Mouse (Mus musculus) neural tube, embryonic 13.5 days (tissue): Measurements from ENCODE around the gene Tent5a. TPM values are rescaled to one million over a fixed set of nuclear protein-coding genes. Genes with fewer than 3 reads are reported as not detected.
A peak's percentile ranks its signal among the peaks of the same experiment; 100 is the strongest.

Experiments
- ATAC-seq: fragments of 200-750 bp; cut with Nextera tagmentation; 2 replicates; pipeline ENCODE4 v1.8.0; 2017; ENCODE audit warnings: low read depth, mild to moderate bottlenecking, moderate TSS enrichment, moderate library complexity
- H3K27ac ChIP-seq: fragments of 300-500 bp; sonication (generic); replicated peaks from 2 replicates; pipeline ENCODE4 v1.5.1; 2015; ENCODE audit warnings: moderate library complexity, mild to moderate bottlenecking, inconsistent platforms
- H3K27me3 ChIP-seq: fragments of 300-500 bp; sonication (generic); 2 replicates; pipeline ENCODE4 v1.6.1; 2015; ENCODE audit warnings: mild to moderate bottlenecking, inconsistent platforms
- H3K36me3 ChIP-seq: fragments of 300-500 bp; sonication (generic); 2 replicates; pipeline ENCODE4 v1.6.1; 2015; ENCODE audit warnings: mild to moderate bottlenecking, inconsistent platforms
- H3K4me1 ChIP-seq: fragments of 300-500 bp; sonication (generic); replicated peaks from 2 replicates; pipeline ENCODE4 v1.6.1; 2015; ENCODE audit warnings: inconsistent platforms
- H3K4me2 ChIP-seq: fragments of 300-500 bp; sonication (generic); 2 replicates; pipeline ENCODE4 v1.6.1; 2015; ENCODE audit warnings: inconsistent platforms, mild to moderate bottlenecking, moderate library complexity
- H3K4me3 ChIP-seq: fragments of 300-500 bp; sonication (generic); 2 replicates; pipeline ENCODE4 v1.5.1; 2015; ENCODE audit warnings: mild to moderate bottlenecking, inconsistent platforms
- H3K9ac ChIP-seq: fragments of 300-500 bp; sonication (generic); 2 replicates; pipeline ENCODE4 v1.6.1; 2015; ENCODE audit warnings: moderate library complexity, mild to moderate bottlenecking, inconsistent platforms
- H3K9me3 ChIP-seq: fragments of 300-500 bp; sonication (generic); 2 replicates; pipeline ENCODE4 v1.6.1; 2016; ENCODE audit warnings: inconsistent platforms
- WGBS: fragments of 180-500 bp; shearing (Covaris S2); methylation state at CpG from one replicate; pipeline ENCODE4 v1.1.7; 2015; 5-methylcytosine and 5-hydroxymethylcytosine counted together
- polyA plus RNA-seq: library from polyadenylated mRNA; unstranded; fragments of >200 nt; fragmentation: Nextera tagmentation; extraction: Ambion mirVana; gene quantifications from 2 replicates; pipeline ENCODE4 v1.2.1, GENCODE M21; 2015

Gene Tent5a
- 9.5 and 10.6 TPM in 2 replicates for polyA plus RNA-seq

DNA sequence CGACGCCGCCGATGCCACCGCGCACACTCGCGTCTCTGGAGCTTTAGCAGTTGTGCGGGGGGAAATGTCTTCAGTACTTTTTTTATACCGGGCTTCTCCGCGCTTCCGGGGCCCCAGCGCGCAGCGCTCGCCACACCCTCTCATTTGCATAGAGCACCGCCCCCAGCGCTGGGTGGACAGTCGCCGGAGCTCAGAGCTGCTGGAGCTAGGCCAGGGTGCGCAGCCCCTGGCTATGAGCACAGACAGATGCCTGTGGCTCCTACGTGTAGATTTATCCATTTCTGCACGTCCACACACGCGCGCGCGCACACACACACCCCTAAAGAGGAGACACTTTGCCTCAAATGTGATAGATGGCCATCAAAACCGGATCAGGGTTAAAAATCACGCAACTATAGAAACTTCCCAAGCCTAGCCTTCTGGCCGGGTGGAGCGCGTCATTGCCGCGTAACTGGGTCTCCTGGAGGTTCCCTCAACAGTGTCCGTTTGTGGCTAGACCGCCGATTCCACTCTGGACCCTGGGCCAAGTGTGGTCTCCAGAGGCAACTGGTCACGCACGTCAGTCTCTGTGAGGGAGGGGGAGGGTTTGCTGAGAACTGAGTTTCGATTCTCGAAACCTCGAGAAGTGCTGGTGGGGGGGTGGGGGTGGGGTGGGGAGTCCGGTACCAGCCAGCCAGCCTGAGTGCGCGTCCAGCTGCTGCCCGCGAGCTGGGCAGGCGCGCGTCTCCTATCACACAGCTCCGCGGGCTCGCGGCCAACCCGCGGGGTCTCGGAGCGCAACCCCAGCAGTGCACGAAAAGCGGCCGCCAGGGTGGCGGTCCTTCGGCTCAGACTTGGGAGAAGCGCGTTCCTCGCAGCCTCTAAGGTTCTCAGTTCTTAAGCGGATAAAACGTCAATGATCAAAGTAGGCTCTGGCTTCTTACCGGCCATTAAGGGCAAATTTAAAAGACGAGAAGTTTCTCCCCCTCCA lies at the start of gene Tent5a:
TSS of gene Tent5a (minus strand) at position 107 of the 970 bp plus-strand sequence.
- H3K9me3 ChIP-seq: no peaks in the 10 kb centered on the region
- no peaks in the 10 kb centered on the region for H3K36me3 ChIP-seq
- peaks cover 13% of the 10 kb centered on the region for H3K4me1 ChIP-seq
- peak within 1 kb of the TSS; percentile 84 for H3K4me2 ChIP-seq
- WGBS: under 1% methylated on average over 72 of the region's 72 CpGs
- peak within 1 kb of the TSS; percentile 72 for H3K27ac ChIP-seq
- peak within 1 kb of the TSS; percentile 69 for H3K9ac ChIP-seq
- peaks cover 14% of the 10 kb centered on the region for H3K27me3 ChIP-seq
- H3K4me3 ChIP-seq: peak within 1 kb of the TSS; percentile 59
- peak; percentile 94 for ATAC-seq

GRCm38 (mm10) chr9:85376643-85377307 lies 49.6 kb upstream of the Tent5a start:
- H3K4me1 ChIP-seq: no peaks in the 10 kb centered on the region
- no peaks in the 10 kb centered on the region for H3K9me3 ChIP-seq
- no peak overlapping the region for H3K4me3 ChIP-seq
- H3K9ac ChIP-seq: no peak overlapping the region
- H3K36me3 ChIP-seq: no peaks in the 10 kb centered on the region
- WGBS: 88% methylated on average over 3 of the region's 3 CpGs
- ATAC-seq: no peak
- H3K4me2 ChIP-seq: no peak overlapping the region
- H3K27ac ChIP-seq: no peak overlapping the region
- no peaks in the 10 kb centered on the region for H3K27me3 ChIP-seq

GRCm38 (mm10) chr9:85375152-85375551 lies 48.0 kb upstream of the Tent5a start:
- 84% methylated on average over 4 of the region's 4 CpGs for WGBS
- no peak for ATAC-seq
- no peak overlapping the region for H3K27ac ChIP-seq

GRCm38 (mm10) chr9:85372034-85372433 lies 44.9 kb upstream of the Tent5a start:
- H3K4me3 ChIP-seq: no peak overlapping the region
- H3K27me3 ChIP-seq: no peaks in the 10 kb centered on the region
- no peak overlapping the region for H3K9ac ChIP-seq
- WGBS: 82% methylated on average over 1 of the region's 1 CpGs
- H3K36me3 ChIP-seq: no peaks in the 10 kb centered on the region
- H3K4me1 ChIP-seq: no peaks in the 10 kb centered on the region
- no peaks in the 10 kb centered on the region for H3K9me3 ChIP-seq
- H3K27ac ChIP-seq: no peak overlapping the region
- no peak for ATAC-seq
- H3K4me2 ChIP-seq: no peak overlapping the region

More at GRCm38 (mm10) chr9:85375152-85375551, 48.0 kb upstream of the Tent5a start:
- Histone ChIP-seq H3K9me3 (no peaks in the 10 kb centered on the region), H3K4me2 (no peak overlapping the region), H3K27me3 (no peaks in the 10 kb centered on the region), H3K9ac (no peak overlapping the region), H3K4me1 (no peaks in the 10 kb centered on the region), H3K4me3 (no peak overlapping the region), H3K36me3 (no peaks in the 10 kb centered on the region)

- Histone ChIP-seq H3K27ac (no peak overlapping the region), H3K4me2 (no peak overlapping the region), H3K36me3 (no peaks in the 10 kb centered on the region), H3K4me3 (no peak overlapping the region), H3K9me3 (no peaks in the 10 kb centered on the region), H3K27me3 (no peaks in the 10 kb centered on the region), H3K4me1 (no peaks in the 10 kb centered on the region), H3K9ac (no peak overlapping the region)
- 91% methylated on average over 5 of the region's 5 CpGs for WGBS
- no peak for ATAC-seq
Observed at GRCm38 (mm10) chr9:85369512-85369911, 42.4 kb upstream of the Tent5a start.

- 0 out of 2 replicates have a peak, but pooled peaks cover 3% of the 10 kb centered on the region for H3K9me3 ChIP-seq
- no peaks in the 10 kb centered on the region for H3K4me1 ChIP-seq
- no peak overlapping the region for H3K4me2 ChIP-seq
- no peak overlapping the region for H3K9ac ChIP-seq
- no peaks in the 10 kb centered on the region for H3K27me3 ChIP-seq
- H3K4me3 ChIP-seq: no peak overlapping the region
- ATAC-seq: no peak
- no peaks in the 10 kb centered on the region for H3K36me3 ChIP-seq
- WGBS: 81% methylated on average over 7 of the region's 7 CpGs
- no peak overlapping the region for H3K27ac ChIP-seq
Observed at GRCm38 (mm10) chr9:85357154-85357860, 30.2 kb upstream of the Tent5a start.

DNA sequence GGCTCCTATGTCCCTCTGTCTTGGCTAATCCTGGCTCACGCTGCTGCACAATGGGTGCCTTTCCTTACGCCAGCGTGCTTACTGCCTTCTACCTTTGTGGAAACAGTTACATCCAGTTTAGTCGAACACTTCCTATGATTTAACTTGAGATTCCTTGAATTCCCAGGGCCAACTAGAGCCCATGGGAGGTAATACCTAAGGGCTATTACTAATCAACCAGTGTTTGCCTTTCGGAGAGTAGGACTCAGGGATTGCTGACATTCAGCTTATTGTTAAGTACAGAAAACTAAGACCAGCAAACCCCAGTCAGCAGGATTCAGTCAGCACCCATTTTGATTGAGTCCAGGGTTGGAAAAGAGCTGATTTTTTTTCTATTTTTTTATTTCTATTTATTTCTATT lies 28.4 kb upstream of the Tent5a start:
- 82% methylated on average over 5 of the region's 5 CpGs for WGBS
- H3K27me3 ChIP-seq: no peaks in the 10 kb centered on the region
- no peak overlapping the region for H3K9ac ChIP-seq
- H3K4me1 ChIP-seq: no peaks in the 10 kb centered on the region
- ATAC-seq: no peak
- H3K4me3 ChIP-seq: no peak overlapping the region
- H3K36me3 ChIP-seq: no peaks in the 10 kb centered on the region
- H3K4me2 ChIP-seq: no peak overlapping the region
- H3K27ac ChIP-seq: no peak overlapping the region
- 0 out of 2 replicates have a peak, but pooled peaks cover 3% of the 10 kb centered on the region for H3K9me3 ChIP-seq

GRCm38 (mm10) chr9:85347823-85348523 lies 20.8 kb upstream of the Tent5a start:
- 76% methylated on average over 10 of the region's 10 CpGs for WGBS
- Histone ChIP-seq H3K4me3 (no peak overlapping the region), H3K36me3 (no peaks in the 10 kb centered on the region), H3K27me3 (no peaks in the 10 kb centered on the region), H3K4me1 (no peaks in the 10 kb centered on the region), H3K27ac (no peak overlapping the region), H3K4me2 (no peak overlapping the region), H3K9me3 (no peaks in the 10 kb centered on the region), H3K9ac (no peak overlapping the region)
- ATAC-seq: no peak

DNA sequence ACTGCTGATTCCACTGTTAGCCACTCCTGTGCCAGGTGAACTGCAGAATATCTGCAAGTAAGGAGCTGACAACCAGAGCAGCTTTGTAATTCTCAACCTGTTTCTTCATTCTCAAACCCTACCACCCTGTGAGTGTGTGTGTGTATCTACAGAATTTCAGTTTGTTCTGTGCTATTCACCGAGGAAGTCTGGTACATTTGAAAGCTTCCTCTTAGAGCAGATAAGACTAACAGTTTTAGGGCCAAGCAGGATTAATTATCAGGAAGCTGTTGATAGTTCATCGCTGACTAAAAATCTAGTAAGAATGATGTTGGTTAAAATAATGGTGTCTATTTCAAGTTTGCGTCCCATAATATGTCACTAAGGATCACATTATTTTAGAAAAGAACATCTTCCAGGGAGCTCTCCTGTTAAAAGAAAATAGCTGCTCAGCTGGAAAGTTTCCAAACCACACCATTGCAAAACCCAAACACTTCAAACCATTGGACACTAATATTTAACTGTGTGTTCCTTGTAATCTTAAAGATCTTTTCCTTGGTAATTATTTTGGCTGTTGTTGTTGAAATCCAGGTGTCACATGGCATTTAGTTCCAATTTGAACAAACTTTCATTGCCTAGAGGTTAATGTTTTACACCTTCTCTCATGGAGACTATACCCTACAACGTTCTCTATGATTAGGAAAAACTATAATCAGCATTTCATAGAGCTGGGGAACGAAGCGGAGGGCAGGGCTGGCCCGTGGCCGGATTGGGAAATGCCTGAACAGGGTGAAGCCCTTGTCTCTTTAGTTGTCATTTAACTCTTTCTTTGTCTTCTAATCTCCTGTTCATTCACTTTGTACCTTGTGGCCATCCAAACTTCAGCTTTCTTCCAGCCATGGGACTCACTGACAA lies 16.0 kb upstream of the Tent5a start:
- Histone ChIP-seq H3K36me3 (no peaks in the 10 kb centered on the region), H3K4me3 (no peak overlapping the region), H3K27ac (no peak overlapping the region), H3K4me2 (no peak overlapping the region), H3K27me3 (no peaks in the 10 kb centered on the region), H3K9me3 (no peaks in the 10 kb centered on the region), H3K4me1 (no peaks in the 10 kb centered on the region), H3K9ac (no peak overlapping the region)
- ATAC-seq: no peak
- 90% methylated on average over 8 of the region's 8 CpGs for WGBS

- no peaks in the 10 kb centered on the region for H3K36me3 ChIP-seq
- H3K9me3 ChIP-seq: no peaks in the 10 kb centered on the region
- no peak overlapping the region for H3K4me2 ChIP-seq
- H3K27ac ChIP-seq: no peak overlapping the region
- H3K4me1 ChIP-seq: no peaks in the 10 kb centered on the region
- no peak overlapping the region for H3K9ac ChIP-seq
- no peaks in the 10 kb centered on the region for H3K27me3 ChIP-seq
- 87% methylated on average over 3 of the region's 3 CpGs for WGBS
- no peak overlapping the region for H3K4me3 ChIP-seq
- ATAC-seq: no peak
Observed at GRCm38 (mm10) chr9:85340303-85340702, 13.2 kb upstream of the Tent5a start.

- H3K9ac ChIP-seq: no peak overlapping the region
- H3K27ac ChIP-seq: no peak overlapping the region
- H3K9me3 ChIP-seq: no peaks in the 10 kb centered on the region
- H3K27me3 ChIP-seq: no peaks in the 10 kb centered on the region
- no peaks in the 10 kb centered on the region for H3K36me3 ChIP-seq
- WGBS: 93% methylated on average over 7 of the region's 7 CpGs
- no peaks in the 10 kb centered on the region for H3K4me1 ChIP-seq
- H3K4me2 ChIP-seq: no peak overlapping the region
- no peak for ATAC-seq
- H3K4me3 ChIP-seq: no peak overlapping the region
Observed at GRCm38 (mm10) chr9:85336046-85336445, 8.9 kb upstream of the Tent5a start.
